Mouse (Mus musculus): ENCODE data around the gene Polr1b. TPM values are rescaled to one million over a fixed set of nuclear protein-coding genes. Genes with fewer than 3 reads are reported as not detected.

The Polr1b gene
- polyA plus RNA-seq, 1 experiment from 2014 or later = 23.0 TPM

DNA sequence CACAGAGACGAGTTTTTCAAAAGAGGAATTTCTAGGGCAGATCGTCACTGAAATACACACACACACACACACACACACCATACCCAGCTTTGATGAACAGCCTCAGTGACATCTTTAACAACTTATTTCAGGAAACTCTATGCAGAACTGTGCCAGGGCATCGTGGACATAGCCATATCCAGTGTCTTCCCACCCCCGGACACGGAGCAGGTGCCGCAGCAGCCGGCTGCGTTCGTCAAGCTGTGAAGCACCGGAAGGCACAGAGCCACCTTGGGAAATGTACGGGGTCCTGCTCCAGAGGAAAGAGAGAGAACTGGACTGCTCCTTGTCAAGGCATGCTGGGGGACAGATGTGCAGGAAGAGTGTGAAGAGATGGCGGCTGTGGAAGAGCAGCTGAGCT, 8.0 kb upstream of the Polr1b start:
- H3K4me2 ChIP-seq (ENCODE audit: low read depth, severe bottlenecking) = no peak overlapping the region
- no peak for ATAC-seq (ENCODE audit: insufficient number of reproducible peaks, low FRiP score, low TSS enrichment, low read depth)
- no peak overlapping the region for H3K9ac ChIP-seq (ENCODE audit: low read length)
- H3K36me3 ChIP-seq (ENCODE audit: control insufficient read depth, insufficient read depth, low read length) = peaks cover 6% of the 10 kb centered on the region
- no peaks in the 10 kb centered on the region for H3K9me3 ChIP-seq (ENCODE audit: control insufficient read depth, low read length)
- WGBS = 92% methylated on average over 12 of the region's 12 CpGs
- no peak for DNase-seq (ENCODE audit: low spot score)
- H3K27me3 ChIP-seq (ENCODE audit: control insufficient read depth, insufficient read depth, low read length) = no peaks in the 10 kb centered on the region
- no peak overlapping the region for H3K27ac ChIP-seq (replicated peaks; ENCODE audit: low read depth, low read length)
- no peaks in the 10 kb centered on the region for H3K4me1 ChIP-seq (ENCODE audit: control insufficient read depth, insufficient read depth, low read length)
- H3K4me3 ChIP-seq (ENCODE audit: low read depth, low read length) = no peak overlapping the region

DNA sequence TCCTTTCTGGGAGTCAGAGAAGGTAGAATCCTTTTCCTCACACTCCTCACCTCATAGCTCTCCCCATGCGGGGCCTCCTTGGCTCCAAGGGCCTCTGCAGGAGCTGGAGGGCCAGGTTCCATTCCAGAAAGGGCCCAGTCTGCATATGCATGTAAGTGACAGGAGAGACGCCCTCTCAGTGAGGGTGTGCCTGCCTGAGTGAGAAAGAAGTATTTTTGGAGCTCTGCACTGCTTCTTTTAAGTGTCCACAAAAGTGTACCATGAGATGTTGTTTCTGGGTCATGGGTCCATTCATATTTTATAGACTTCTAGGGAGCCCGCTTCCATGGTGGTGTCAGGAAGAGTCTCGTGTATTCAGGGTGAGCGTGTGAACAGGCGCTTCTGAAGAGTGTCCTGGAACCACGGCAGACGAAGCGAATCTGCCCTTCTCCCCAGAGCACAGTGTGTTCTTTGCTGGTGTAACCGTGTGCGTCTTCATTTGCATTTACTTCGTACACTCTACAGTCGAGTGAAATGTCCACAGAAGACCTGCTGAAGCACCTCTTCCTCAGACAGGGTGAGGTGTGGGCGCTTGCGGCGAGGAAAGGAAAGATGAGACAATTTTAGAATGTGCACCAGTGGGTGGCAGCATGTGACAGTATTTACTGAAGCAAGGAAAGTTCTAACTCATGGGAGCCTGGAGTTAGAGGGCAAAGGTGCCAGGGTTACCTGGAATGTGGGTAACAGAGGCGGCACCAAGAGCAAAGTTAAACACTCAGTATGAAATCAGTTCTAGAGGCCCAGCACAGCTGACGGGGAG, 6.7 kb upstream of the Polr1b start:
- 90% methylated on average over 18 of the region's 18 CpGs for whole genome bisulfite sequencing
- H3K4me1 ChIP-seq (ENCODE audit: control insufficient read depth, insufficient read depth, low read length) = no peaks in the 10 kb centered on the region
- H3K9me3 ChIP-seq (ENCODE audit: control insufficient read depth, low read length) = no peaks in the 10 kb centered on the region
- ATAC-seq (ENCODE audit: insufficient number of reproducible peaks, low FRiP score, low TSS enrichment, low read depth) = no peak
- no peak overlapping the region for H3K27ac ChIP-seq (replicated peaks; ENCODE audit: low read depth, low read length)
- no peak for DNase-seq (ENCODE audit: low spot score)
- no peak overlapping the region for H3K9ac ChIP-seq (ENCODE audit: low read length)
- no peak overlapping the region for H3K4me3 ChIP-seq (ENCODE audit: low read depth, low read length)
- no peak overlapping the region for H3K4me2 ChIP-seq (ENCODE audit: low read depth, severe bottlenecking)
- H3K36me3 ChIP-seq (ENCODE audit: control insufficient read depth, insufficient read depth, low read length) = peaks cover 3% of the 10 kb centered on the region; the same call in 1 of the 2 replicates
- no peaks in the 10 kb centered on the region for H3K27me3 ChIP-seq (ENCODE audit: control insufficient read depth, insufficient read depth, low read length)

DNA sequence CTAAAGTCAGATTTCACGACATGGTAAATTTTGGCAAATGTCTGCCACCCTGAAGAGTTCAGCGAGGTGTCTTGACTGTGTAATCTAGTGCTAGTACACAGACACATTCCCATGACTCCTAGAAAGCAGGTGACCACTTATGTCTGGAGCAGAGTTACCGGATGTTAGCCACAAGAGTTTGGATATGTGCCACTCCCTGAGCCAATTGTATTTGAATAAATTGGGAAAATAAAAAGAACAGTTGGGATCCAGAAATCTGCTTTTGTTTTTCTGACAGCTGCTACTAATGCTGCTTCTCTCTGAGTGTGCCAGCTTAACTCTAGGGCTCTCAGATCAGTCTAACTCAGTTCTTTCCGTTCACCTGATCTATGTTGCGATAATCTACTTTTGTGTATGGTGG, 12.1 kb downstream of the Polr1b start:
- ATAC-seq (ENCODE audit: insufficient number of reproducible peaks, low FRiP score, low TSS enrichment, low read depth) (no peak), DNase-seq (ENCODE audit: low spot score) (no peak)
- Histone ChIP-seq H3K27me3 (ENCODE audit: control insufficient read depth, insufficient read depth, low read length) (no peaks in the 10 kb centered on the region), H3K9me3 (ENCODE audit: control insufficient read depth, low read length) (no peaks in the 10 kb centered on the region), H3K4me1 (ENCODE audit: control insufficient read depth, insufficient read depth, low read length) (no peaks in the 10 kb centered on the region), H3K36me3 (ENCODE audit: control insufficient read depth, insufficient read depth, low read length) (peaks cover 30% of the 10 kb centered on the region), H3K27ac (replicated peaks; ENCODE audit: low read depth, low read length) (no peak overlapping the region), H3K4me2 (ENCODE audit: low read depth, severe bottlenecking) (no peak overlapping the region), H3K4me3 (ENCODE audit: low read depth, low read length) (no peak overlapping the region), H3K9ac (ENCODE audit: low read length) (no peak overlapping the region)
- WGBS = 94% methylated on average over 5 of the region's 5 CpGs

DNA sequence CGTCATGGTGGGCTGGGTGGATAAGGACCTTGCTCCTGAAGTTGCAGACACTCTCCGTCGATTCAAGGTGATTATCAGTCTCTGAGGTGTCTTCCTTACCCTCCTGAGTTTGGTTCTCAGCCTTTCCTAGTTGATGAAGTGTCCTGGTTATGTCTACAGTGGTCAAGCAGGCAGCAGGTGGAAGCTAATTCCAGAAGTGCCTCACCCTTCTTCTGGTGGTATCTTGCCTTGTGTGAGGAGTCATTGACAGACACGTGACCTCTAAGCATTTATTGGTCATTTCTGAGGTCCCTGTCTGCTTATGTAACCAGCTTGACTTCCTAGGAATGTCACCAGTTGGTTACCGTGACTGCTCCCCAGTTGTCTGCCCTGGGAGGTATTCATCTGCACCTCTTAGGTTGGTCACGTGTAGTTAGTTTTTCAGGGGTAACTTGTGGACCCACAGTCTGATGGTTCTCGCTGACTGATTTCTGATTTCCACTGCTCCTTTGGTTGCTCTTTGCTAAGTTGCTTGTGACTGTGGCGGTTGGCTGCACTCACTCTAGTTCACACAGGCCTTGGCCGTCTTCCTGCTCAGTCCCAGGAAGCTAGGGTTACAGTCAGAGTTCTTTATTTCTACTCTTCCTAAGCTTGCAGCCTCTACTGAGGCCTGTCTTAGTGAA, 15.0 kb downstream of the Polr1b start:
- H3K4me3 ChIP-seq (ENCODE audit: low read depth, low read length) = no peak overlapping the region
- H3K4me1 ChIP-seq (ENCODE audit: control insufficient read depth, insufficient read depth, low read length) = no peaks in the 10 kb centered on the region
- H3K4me2 ChIP-seq (ENCODE audit: low read depth, severe bottlenecking) = no peak overlapping the region
- H3K27ac ChIP-seq (replicated peaks; ENCODE audit: low read depth, low read length) = no peak overlapping the region
- ATAC-seq (ENCODE audit: insufficient number of reproducible peaks, low FRiP score, low TSS enrichment, low read depth) (no peak), DNase-seq (ENCODE audit: low spot score) (no peak)
- no peaks in the 10 kb centered on the region for H3K9me3 ChIP-seq (ENCODE audit: control insufficient read depth, low read length)
- H3K9ac ChIP-seq (ENCODE audit: low read length) = no peak overlapping the region
- peaks cover 37% of the 10 kb centered on the region for H3K36me3 ChIP-seq (ENCODE audit: control insufficient read depth, insufficient read depth, low read length)
- WGBS = 90% methylated on average over 9 of the region's 9 CpGs
- no peaks in the 10 kb centered on the region for H3K27me3 ChIP-seq (ENCODE audit: control insufficient read depth, insufficient read depth, low read length)

DNA sequence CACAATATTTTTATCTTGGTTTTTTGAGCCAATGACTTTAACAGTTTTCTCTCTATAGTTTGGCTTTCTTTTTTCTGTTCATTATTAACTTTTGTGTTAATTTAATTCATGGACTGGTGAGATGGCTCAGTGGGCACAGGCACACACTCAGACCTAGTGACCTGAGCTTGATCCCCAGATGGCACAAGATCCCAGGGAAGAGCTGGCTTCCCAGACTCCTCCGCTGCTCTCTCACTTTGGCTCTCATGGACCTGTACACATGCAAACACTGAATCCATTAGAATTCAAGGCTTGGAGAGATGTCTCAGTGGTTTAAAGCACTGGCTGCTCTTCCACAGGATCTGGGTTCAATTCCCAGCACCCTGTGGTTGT, 15.6 kb downstream of the Polr1b start:
- Histone ChIP-seq H3K36me3 (ENCODE audit: control insufficient read depth, insufficient read depth, low read length) (peaks cover 37% of the 10 kb centered on the region), H3K4me1 (ENCODE audit: control insufficient read depth, insufficient read depth, low read length) (no peaks in the 10 kb centered on the region), H3K9me3 (ENCODE audit: control insufficient read depth, low read length) (no peaks in the 10 kb centered on the region), H3K27me3 (ENCODE audit: control insufficient read depth, insufficient read depth, low read length) (no peaks in the 10 kb centered on the region), H3K4me2 (ENCODE audit: low read depth, severe bottlenecking) (no peak overlapping the region), H3K9ac (ENCODE audit: low read length) (no peak overlapping the region), H3K4me3 (ENCODE audit: low read depth, low read length) (no peak overlapping the region), H3K27ac (replicated peaks; ENCODE audit: low read depth, low read length) (no peak overlapping the region)
- WGBS = 97% methylated on average over 1 of the region's 1 CpGs
- no peak for DNase-seq (ENCODE audit: low spot score)
- no peak for ATAC-seq (ENCODE audit: insufficient number of reproducible peaks, low FRiP score, low TSS enrichment, low read depth)

DNA sequence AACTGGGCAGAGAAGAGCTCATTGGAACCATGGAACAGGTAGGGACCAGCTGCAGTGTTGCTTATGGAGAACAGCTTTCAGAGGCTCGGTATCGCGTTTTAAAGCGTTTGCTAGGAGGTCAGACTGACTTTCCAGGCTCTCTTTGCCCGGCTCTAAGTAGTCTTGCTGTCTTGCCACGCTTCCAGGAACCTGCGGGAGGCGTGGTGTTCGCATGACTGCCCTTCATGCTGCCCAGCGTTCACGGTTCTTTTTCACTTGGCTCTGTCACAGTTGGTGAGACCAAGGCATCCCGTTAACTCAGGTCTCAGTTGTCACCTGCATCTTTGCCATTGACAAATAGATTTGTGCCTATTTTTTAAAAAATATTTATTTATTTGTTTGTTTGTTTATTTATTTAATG, 17.3 kb downstream of the Polr1b start:
- WGBS = 93% methylated on average over 12 of the region's 12 CpGs
- Histone ChIP-seq H3K4me1 (ENCODE audit: control insufficient read depth, insufficient read depth, low read length) (no peaks in the 10 kb centered on the region), H3K27ac (replicated peaks; ENCODE audit: low read depth, low read length) (no peak overlapping the region), H3K9ac (ENCODE audit: low read length) (no peak overlapping the region), H3K9me3 (ENCODE audit: control insufficient read depth, low read length) (no peaks in the 10 kb centered on the region), H3K27me3 (ENCODE audit: control insufficient read depth, insufficient read depth, low read length) (no peaks in the 10 kb centered on the region), H3K4me2 (ENCODE audit: low read depth, severe bottlenecking) (no peak overlapping the region), H3K4me3 (ENCODE audit: low read depth, low read length) (no peak overlapping the region), H3K36me3 (ENCODE audit: control insufficient read depth, insufficient read depth, low read length) (peaks cover 39% of the 10 kb centered on the region)
- no peak for ATAC-seq (ENCODE audit: insufficient number of reproducible peaks, low FRiP score, low TSS enrichment, low read depth)
- DNase-seq (ENCODE audit: low spot score) = no peak

DNA sequence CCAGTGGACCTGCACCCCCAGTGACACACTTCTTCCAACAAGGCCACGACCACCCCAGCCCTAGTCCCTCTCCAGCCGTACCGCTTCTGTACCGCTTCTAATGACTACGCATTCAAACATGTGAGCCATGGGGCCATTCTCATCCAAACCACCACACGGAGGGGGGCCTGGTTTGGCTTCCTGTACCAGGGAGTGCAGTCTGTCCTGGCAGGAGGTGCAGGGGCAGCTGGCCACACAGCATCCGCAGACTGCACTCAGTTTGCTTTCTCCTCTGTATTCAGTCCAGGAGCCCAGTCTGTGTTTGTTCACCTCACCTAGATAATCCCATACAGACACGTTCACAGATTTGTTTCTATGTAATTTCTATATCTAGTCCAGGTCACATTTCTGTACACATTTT, 21.2 kb downstream of the Polr1b start:
- Histone ChIP-seq H3K4me2 (ENCODE audit: low read depth, severe bottlenecking) (no peak overlapping the region), H3K27me3 (ENCODE audit: control insufficient read depth, insufficient read depth, low read length) (no peaks in the 10 kb centered on the region), H3K4me3 (ENCODE audit: low read depth, low read length) (no peak overlapping the region), H3K9ac (ENCODE audit: low read length) (no peak overlapping the region), H3K36me3 (ENCODE audit: control insufficient read depth, insufficient read depth, low read length) (peaks cover 35% of the 10 kb centered on the region; the same call in 1 of the 2 replicates), H3K9me3 (ENCODE audit: control insufficient read depth, low read length) (no peaks in the 10 kb centered on the region), H3K27ac (replicated peaks; ENCODE audit: low read depth, low read length) (no peak overlapping the region), H3K4me1 (ENCODE audit: control insufficient read depth, insufficient read depth, low read length) (no peaks in the 10 kb centered on the region)
- WGBS = 94% methylated on average over 8 of the region's 8 CpGs
- DNase-seq (ENCODE audit: low spot score) = no peak
- no peak for ATAC-seq (ENCODE audit: insufficient number of reproducible peaks, low FRiP score, low TSS enrichment, low read depth)

DNA sequence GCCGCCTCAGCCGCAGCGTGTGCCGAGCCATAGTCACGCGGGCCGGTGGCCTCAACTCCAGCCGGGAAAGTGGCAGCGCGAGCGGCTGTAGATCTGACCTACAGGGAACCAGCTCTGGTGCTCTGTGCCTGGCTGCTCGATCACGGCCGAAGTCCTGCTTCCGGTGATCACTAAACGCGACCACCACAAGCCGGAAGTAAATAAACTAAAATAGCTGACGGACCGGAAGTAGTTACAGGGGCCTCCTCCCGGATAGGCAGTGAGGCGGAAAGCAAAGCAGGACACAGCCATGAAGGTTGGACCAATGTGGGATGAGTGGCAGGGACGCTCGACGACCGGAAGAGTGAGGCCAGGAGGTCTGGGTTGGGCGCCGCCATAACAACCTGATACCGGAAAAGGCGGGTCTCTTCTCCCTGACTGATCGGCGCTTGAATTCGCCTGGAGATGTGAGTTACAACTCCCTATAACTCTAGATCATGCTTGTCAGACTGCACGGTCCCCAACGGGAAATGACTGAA, 28.7 kb downstream of the Polr1b start, which contains the start of gene Chchd5:
TSS of gene Chchd5 (plus strand) at position 289 of the 518 bp plus-strand sequence.
- Histone ChIP-seq H3K4me1 (ENCODE audit: control insufficient read depth, insufficient read depth, low read length) (no peaks in the 10 kb centered on the region), H3K4me3 (ENCODE audit: low read depth, low read length) (peak within 1 kb of the TSS; percentile 60), H3K4me2 (ENCODE audit: low read depth, severe bottlenecking) (peak within 1 kb of the TSS; percentile 83), H3K9me3 (ENCODE audit: control insufficient read depth, low read length) (no peaks in the 10 kb centered on the region), H3K27me3 (ENCODE audit: control insufficient read depth, insufficient read depth, low read length) (no peaks in the 10 kb centered on the region), H3K27ac (replicated peaks; ENCODE audit: low read depth, low read length) (peak within 1 kb of the TSS; percentile 84), H3K9ac (ENCODE audit: low read length) (peak within 1 kb of the TSS; percentile 81), H3K36me3 (ENCODE audit: control insufficient read depth, insufficient read depth, low read length) (peaks cover 27% of the 10 kb centered on the region)
- WGBS = under 1% methylated on average over 35 of the region's 35 CpGs
- DNase-seq (ENCODE audit: low spot score) (peak; percentile 92), ATAC-seq (ENCODE audit: insufficient number of reproducible peaks, low FRiP score, low TSS enrichment, low read depth) (peak; percentile 100)

All from limb, embryonic 11.5 days (tissue).